Mouse (Mus musculus) gastrocnemius, postnatal 36 days (tissue): ENCODE measurements at regions not wholly inside any gene's neighbourhood (a gene's known extent, or its start where the extent isn't known, plus 50 kb on each side); places are given as distances from the start of the nearest gene placed in this dataset.

ENCODE experiments used
- DNase-seq, 2 experiments: peaks; one replicate each; pipeline ENCODE4 v3.0.0; 2022
- intact Hi-C: fragments of 180-260 bp; cut with DNase I; formaldehyde crosslinking; loops from one replicate; pipeline ENCODE4 v1.15.1; 2025

DNA sequence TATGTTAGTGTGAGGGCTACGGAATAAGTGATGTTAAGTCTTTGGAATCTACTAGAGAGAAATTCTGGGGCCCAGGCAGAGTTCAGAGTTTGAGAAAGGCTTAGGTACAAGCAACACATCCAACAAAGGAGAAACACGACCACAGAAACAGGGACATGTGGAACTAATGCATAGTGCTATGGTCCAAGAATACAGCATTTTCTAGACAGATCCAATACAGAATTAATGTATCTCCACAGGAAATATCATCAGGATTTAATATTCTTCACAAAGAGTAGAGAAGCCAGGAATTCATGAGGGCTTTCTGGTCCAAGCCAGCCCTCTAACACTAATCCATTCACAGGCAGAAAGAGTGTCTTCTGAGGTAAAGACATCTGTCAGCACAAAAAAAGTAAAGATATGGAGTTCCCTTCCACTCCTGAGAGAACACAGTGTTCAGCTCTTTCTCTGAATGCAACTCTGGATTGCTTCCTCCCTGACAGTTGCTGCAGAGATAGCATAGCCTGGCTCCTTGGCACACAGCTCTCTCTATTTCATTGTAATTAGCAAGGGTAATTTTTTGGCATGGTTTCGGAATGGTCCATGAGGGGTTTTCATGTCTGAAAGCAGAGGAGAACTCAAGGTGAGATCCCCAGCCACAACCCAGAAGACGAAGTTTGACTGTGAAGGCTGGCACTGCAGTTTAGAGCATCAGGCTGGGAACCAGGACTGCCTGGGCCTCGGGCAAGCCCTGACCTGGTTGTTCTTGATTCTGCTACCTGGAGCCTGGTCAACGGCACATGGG is 161.1 kb upstream of the Mki67 start:
- intact Hi-C loops, result no loop called here
- no peak for DNase-seq

- DNase-seq, result no peak
- intact Hi-C loops, result no loop called here
These were observed 162.6 kb upstream of the Mki67 start for GRCm38 (mm10) chr7:135878750-135879149.

GRCm38 (mm10) chr7:135880446-135880845 is 164.3 kb upstream of the Mki67 start:
- intact Hi-C loops, result no loop called here
- no peak for DNase-seq

DNA sequence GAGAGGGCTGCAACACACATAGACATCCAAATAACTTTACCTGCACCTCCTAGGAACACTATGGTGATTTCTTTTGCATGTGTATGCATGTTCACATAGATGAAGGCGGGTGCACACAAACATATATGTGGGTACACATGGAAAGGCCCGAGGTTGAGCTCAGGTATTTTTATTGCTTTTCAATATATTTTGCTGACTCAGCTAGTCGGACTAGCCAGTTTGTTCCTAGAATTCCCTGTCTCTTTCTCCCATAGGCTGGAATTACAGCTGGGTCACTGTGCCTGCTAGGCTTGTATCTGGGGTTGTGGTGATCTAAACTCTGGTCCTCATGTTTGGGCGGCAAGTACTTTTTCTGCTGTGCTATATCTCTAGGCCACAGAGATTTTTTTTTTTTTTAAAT is 166.1 kb upstream of the Mki67 start:
- DNase-seq, result no peak
- intact Hi-C loops, result no loop called here

DNA sequence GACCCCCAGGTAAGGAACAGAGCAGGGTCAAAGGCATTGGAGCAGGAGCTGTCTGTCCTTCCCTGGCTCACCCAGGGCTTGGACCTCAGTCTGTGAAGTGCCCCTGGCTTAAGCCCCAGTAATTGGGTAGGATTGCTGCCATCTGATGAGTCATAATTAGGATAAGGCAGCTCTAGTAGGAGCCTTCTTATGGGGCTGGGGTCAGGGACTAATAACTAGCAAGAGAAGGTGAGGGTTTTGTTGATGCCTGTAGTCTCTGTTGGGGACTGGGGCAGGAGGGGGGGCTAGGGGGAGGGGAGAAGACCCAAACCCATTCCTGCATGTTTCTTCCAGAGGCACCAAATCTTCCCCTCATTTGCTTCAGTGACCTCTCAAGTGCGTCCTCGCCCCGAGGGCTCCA is 172.4 kb upstream of the Mki67 start:
- intact Hi-C loops, result no loop called here
- DNase-seq, result no peak

DNA sequence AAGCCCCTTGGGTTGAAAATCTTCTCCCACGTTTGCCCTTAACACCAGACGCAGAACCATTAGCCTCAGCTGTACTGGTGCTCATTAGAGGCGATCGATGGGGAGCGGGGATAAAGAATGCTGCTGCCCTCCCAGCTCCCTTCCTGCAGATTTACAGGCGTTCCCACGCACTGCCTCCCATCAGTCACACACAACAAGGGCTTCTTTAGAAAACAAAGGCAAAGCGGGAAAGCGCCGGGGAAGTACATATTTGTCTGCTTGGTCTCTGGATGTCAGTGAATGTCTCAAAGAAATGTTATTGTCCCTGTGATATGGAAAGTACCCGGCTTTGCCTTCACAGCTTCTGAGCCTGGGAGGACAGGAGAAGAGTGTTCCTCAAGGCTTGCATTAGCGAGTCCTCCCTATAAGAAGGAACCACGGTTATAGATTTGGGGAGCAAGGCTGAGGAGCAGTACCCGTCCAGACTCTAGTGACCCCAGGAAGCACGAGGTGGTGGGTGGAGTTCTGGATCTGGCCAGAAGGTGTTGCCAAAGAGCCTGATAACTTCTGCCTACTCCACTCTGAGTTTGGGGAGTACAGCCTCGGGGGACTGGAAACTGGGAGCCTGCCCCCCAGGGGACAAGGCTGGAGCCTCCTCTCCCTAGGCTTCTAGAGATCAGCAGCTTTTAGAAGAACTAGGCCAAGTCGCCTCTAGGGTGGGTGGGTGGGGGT is 173.0 kb upstream of the Mki67 start:
- intact Hi-C loops, result no loop called here
- DNase-seq, result no peak

DNA sequence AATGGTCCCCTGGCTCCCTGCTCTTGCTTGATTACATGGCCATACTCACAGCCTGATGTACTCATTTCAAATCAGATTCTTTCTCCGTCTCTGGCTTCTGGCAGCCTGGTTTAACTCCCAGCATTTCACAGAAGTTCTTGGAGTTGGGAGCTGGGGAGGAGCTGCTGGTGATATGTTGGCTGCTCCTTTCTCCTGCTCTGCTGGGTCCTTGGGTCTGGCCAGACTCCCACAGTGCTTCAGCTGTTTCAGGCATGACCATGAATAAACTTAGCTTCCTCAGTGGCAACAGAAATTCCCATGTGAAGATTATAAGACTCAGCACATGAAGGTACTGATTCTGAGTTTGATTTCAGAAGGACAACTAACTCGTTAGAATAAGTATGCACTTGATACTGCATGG is 182.7 kb upstream of the Mki67 start:
- intact Hi-C loops, result no loop called here
- no peak for DNase-seq

- no peak for DNase-seq
- intact Hi-C loops, result no loop called here
These were observed 183.6 kb upstream of the Mki67 start for GRCm38 (mm10) chr7:135899765-135900164.

DNA sequence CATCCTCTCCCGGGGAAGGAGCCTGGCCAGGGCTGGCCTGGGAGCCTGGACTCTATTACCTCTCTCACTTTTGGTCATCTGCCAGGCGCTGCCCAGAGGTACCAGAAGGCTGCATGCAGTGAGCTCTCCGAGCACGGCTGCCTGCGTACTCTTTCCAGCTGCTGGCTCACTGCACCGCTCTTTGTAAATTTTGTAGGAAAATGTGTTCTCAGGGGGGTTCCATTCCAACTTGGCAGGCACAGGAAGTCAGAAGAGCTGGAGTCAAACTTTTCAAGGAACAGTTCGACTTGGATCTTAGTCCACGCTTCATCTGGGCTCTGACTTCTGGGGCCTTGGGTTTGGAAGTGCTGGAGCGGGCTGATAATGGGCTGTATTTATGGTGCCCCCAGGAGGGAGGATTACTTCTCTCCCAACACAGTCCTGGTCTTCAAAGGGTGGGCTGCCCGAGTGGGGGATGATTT is 184.7 kb upstream of the Mki67 start:
- intact Hi-C loops, result no loop called here

GRCm38 (mm10) chr7:135902106-135903055 is 186.2 kb upstream of the Mki67 start:
- DNase-seq, result no peak
- intact Hi-C loops, result no loop called here

More for the DNA sequence above, 184.7 kb upstream of the Mki67 start:
- peak; percentile 49 to 64 for DNase-seq

- intact Hi-C loops, result no loop called here
- DNase-seq, result no peak
These were observed 195.2 kb upstream of the Mki67 start for GRCm38 (mm10) chr7:135911376-135911775.

- intact Hi-C loops, result no loop called here
- DNase-seq, result no peak
These were observed 197.9 kb upstream of the Mki67 start for GRCm38 (mm10) chr7:135913923-135914634.

GRCm38 (mm10) chr7:135923876-135924275 is 207.7 kb upstream of the Mki67 start:
- DNase-seq, result no peak
- intact Hi-C loops, result no loop called here

GRCm38 (mm10) chr7:135924641-135925040 is 208.5 kb upstream of the Mki67 start:
- intact Hi-C loops, result no loop called here
- DNase-seq, result no peak

DNA sequence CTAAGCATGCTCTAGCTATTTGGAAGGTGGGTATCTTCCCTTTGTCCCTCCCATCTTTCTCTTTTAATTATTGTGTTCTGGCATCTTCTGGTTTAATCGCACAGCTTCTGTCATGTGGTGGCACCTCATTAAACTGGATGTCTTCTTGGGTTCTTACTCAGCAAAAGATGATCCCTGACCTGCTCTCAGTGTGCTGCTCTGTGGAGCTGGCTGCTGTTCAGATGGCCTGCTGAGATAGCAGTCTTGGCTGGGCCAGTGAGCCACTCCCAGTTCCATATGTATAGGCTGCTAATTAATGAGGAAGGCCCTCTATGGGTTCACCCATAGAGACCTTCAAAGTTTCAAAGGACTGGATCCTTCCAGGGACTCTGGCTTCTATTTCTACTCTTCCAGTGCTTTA is 213.9 kb upstream of the Mki67 start:
- intact Hi-C loops, result no loop called here
- DNase-seq, result no peak

GRCm38 (mm10) chr7:135932595-135933175 is 216.5 kb upstream of the Mki67 start:
- intact Hi-C loops, result no loop called here
- peak; percentile 58 to 64 for DNase-seq

DNA sequence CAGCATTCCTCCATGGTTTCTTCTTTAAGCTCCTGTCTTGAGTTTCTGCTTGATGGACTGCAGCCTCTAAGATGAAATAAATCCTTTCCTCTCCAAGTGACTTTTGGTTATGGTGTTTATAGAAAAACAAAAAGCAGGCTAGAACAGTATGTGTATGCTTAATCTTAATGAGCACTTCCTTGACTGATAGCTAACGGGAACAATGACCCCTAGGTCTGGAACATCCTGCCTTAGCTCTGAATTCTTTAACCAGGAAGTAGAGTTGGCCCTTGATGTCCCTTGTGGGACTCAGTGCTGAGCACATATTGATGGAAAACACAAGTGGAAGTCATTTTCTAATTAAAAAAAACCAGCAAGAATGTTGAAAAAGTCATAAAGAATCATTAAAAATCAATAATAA is 219.0 kb upstream of the Mki67 start:
- DNase-seq, result no peak
- intact Hi-C loops, result no loop called here

GRCm38 (mm10) chr7:135937465-135937864 is 221.3 kb upstream of the Mki67 start:
- intact Hi-C loops, result no loop called here
- DNase-seq, result no peak

DNA sequence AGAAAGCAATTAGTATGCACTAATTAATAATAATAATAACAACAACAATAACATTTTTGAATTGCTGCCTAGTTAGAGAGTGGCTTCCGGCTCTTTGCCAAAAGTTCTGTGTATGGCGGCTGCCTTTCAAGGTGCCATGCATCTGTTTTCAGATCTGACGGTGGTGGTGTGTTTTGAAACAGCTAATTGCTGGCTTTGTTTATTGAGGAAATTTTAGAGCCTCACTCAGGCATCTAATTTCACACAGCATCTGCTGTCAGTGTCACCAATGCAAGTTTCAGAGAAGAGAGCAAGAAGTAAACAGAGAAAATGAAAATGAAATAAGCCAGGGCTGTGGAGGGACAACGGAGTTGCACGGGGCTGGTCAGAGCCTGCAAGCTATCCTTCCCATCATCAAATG is 223.2 kb upstream of the Mki67 start:
- no peak for DNase-seq
- intact Hi-C loops, result no loop called here

DNA sequence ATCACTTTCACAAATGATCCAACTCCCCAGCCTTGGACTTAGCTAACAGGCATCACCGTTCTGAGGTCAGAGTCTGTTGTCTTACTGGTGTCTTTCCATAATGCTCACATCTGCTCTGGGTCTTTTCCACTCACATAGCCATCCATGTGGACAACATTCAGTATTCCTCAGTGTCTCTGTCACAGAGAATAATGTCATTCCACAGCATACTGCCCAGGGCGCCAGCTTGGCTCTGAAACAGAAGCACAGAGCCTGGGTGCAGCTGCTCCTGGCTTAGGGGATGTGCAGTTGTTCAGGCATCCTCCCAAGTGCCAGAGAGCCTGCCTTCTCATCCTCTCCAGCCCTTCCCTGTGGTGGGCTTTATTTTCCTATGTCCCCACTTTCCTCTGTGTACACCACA is 226.7 kb upstream of the Mki67 start:
- intact Hi-C loops, result loop anchor here (5.0 kb wide), 1 partner anchor 86 kb away; no protein-coding TSS in a partner anchor
- no peak for DNase-seq
